Mouse (Mus musculus): ENCODE measurements around the gene Nlrp4a. TPM values are rescaled to one million over a fixed set of nuclear protein-coding genes. Genes with fewer than 3 reads are reported as not detected.
"Not testable (repeated sequence)": the region's sequence is repeated elsewhere in the genome, so short reads cannot be mapped to it uniquely, and the experiment has no call there.

Nlrp4a gene
- polyA plus RNA-seq (2012; rRNA removed): not detected in 2 replicates

DNA sequence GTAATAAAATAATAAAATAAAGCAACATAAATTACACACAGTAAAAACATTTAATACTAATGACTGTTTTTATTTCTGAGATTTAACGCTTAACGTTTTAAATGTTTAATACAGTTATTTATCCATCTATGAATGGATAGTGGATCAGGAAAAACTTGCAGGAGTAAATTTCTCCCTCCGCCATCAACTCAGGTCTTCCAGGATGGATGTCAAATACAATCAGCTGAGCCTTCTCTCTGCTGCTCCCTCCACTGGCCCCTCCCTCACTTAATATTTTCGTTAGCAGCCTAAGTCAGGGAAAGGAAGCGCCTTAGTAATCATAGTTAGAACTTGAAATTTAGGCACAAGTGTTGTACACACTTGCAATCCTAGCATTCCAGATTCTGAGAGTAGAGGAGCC is at the start of gene Nlrp4a:
Nlrp4a (plus strand) TSS at position 301 of the 400 bp plus-strand sequence.
- DNase-seq: no peak
- 83% methylated on average over 5 of the region's 5 CpGs for WGBS
- no peak within 1 kb of the TSS for H3K27ac ChIP-seq (ENCODE audit: control insufficient read depth, insufficient read depth, low read length)
- no peak within 1 kb of the TSS for H3K4me3 ChIP-seq (ENCODE audit: control insufficient read depth, insufficient read depth, low read length)
- H3K36me3 ChIP-seq (ENCODE audit: control insufficient read depth, insufficient read depth, low read length): no peaks in the 10 kb centered on the region
- H3K4me1 ChIP-seq (replicated peaks; ENCODE audit: control insufficient read depth, insufficient read depth, low read length): no peaks in the 10 kb centered on the region
- H3K27me3 ChIP-seq (ENCODE audit: control insufficient read depth, insufficient read depth, low read length): no peaks in the 10 kb centered on the region
- TF ChIP-seq POLR2A (IDR thresholded peaks at IDR 0.05; ENCODE audit: control insufficient read depth, extremely low read depth, insufficient read depth, low read length, poor library complexity) (no peak), CTCF (IDR thresholded peaks at IDR 0.05; ENCODE audit: borderline replicate concordance, control insufficient read depth, extremely low read depth, insufficient read depth, low read length, poor library complexity) (no peak)

DNA sequence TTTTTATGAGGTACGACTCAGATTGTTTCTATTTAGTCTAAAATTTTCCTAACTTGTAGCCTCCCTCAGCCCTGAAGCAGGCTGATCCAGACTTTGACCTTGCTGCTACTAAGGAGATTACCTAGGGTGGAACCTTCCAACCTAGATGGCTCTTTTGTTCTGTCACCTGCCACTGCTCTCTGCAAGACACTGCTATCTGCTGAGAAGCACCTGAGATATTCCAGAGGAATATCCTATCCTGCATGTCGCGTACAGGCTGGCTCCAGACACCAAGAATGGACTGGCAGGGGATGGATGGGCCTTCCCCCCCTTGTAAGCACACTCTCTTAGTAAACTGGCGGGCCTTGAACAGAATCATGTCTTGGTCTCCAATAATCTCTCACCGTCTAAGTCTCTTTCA is 48.2 kb upstream of the Nlrp4a start:
- H3K36me3 ChIP-seq (ENCODE audit: control insufficient read depth, insufficient read depth, low read length); DNase-seq; H3K4me3 ChIP-seq (ENCODE audit: control insufficient read depth, insufficient read depth, low read length); H3K27me3 ChIP-seq (ENCODE audit: control insufficient read depth, insufficient read depth, low read length); H3K4me1 ChIP-seq (replicated peaks; ENCODE audit: control insufficient read depth, insufficient read depth, low read length); H3K27ac ChIP-seq (ENCODE audit: control insufficient read depth, insufficient read depth, low read length): not testable (repeated sequence)
- WGBS: 87% methylated on average over 5 of the region's 5 CpGs

DNA sequence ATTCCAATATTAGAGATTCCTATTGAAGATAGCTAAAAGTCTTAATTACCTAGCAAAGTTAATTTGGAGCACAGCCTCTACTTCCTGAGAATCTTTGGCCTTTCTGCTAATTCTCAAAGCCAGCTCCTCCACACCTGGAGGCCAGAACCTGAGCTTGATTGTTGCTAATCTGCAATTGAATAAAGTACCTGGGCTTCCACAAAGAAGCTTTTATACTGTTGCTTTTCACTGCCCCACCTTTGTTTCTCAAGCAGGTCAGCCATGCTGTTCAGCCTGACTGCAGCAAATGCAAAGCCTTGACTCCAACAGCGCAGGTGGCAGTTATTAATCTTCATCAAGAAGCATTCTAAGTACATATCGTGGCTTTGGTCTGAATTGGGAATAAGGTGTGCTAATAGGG is 43.8 kb upstream of the Nlrp4a start:
- not testable (repeated sequence) for DNase-seq; H3K27me3 ChIP-seq (ENCODE audit: control insufficient read depth, insufficient read depth, low read length); H3K4me3 ChIP-seq (ENCODE audit: control insufficient read depth, insufficient read depth, low read length); H3K4me1 ChIP-seq (replicated peaks; ENCODE audit: control insufficient read depth, insufficient read depth, low read length); H3K27ac ChIP-seq (ENCODE audit: control insufficient read depth, insufficient read depth, low read length); H3K36me3 ChIP-seq (ENCODE audit: control insufficient read depth, insufficient read depth, low read length)
- 90% methylated on average over 2 of the region's 2 CpGs for WGBS

DNA sequence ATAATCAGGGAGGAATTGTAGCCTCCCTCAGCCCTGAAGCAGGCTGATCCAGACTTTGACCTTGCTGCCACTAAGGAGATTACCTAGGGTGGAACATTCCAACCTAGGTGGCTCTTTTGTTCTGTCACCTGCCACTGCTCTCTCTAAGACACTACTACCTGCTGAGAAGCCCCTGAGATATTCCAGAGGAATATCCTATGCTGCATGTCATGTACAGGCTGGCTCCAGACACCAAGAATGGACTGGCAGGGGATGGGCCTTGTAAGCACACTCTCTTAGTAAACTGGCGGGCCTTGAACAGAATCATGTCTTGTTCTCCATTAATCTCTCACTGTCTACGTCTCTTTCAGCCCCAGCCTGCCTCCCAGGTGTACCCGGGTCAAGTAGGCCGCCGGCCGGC is 43.1 kb upstream of the Nlrp4a start:
- WGBS: 90% methylated on average over 6 of the region's 6 CpGs
- H3K4me3 ChIP-seq (ENCODE audit: control insufficient read depth, insufficient read depth, low read length); H3K36me3 ChIP-seq (ENCODE audit: control insufficient read depth, insufficient read depth, low read length); DNase-seq; H3K27ac ChIP-seq (ENCODE audit: control insufficient read depth, insufficient read depth, low read length); H3K27me3 ChIP-seq (ENCODE audit: control insufficient read depth, insufficient read depth, low read length); H3K4me1 ChIP-seq (replicated peaks; ENCODE audit: control insufficient read depth, insufficient read depth, low read length): not testable (repeated sequence)

DNA sequence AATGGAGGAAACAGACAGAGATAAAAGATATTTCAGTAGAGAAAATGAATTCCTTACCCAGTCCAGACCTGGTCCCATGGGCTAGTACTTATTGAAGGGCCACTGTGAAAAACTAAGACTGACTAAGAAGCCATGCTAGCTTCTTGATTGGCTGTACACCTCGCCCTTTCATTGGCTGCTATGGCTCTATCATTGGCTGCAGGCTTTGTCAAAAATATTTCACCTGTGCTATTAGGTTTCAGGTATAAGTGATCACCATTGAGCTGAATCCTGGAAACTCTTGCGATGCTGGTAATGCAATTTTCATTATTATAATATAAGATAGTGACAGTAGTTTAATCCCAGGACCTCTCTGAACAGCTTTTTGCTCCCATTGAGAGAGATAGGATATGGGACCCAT is 31.3 kb upstream of the Nlrp4a start, which contains the start of gene Nlrp9c:
Nlrp9c (minus strand) TSS at position 101 of the 400 bp plus-strand sequence.
- WGBS: 67% methylated on average over 2 of the region's 2 CpGs
- H3K27me3 ChIP-seq (ENCODE audit: control insufficient read depth, insufficient read depth, low read length); DNase-seq; H3K36me3 ChIP-seq (ENCODE audit: control insufficient read depth, insufficient read depth, low read length); H3K4me3 ChIP-seq (ENCODE audit: control insufficient read depth, insufficient read depth, low read length); H3K4me1 ChIP-seq (replicated peaks; ENCODE audit: control insufficient read depth, insufficient read depth, low read length); H3K27ac ChIP-seq (ENCODE audit: control insufficient read depth, insufficient read depth, low read length): not testable (repeated sequence)

DNA sequence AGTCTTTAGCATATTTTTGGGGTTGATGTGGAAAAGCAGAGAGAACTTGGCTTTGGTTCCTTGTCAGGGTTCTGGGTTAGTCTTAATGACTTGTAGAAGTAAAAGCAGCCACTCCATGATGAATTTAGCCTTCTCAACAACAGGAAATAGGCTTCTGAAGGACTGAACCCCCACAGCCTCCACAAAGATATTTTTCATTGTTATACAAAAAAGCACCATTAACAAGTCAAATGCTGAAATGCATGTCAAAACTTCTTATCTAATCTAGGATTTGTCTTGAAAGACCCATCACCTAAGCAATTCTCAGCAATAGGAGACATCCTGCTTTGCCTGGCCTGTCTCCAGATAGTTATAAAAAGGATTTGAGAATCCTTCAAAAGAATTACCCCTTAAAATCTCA is 41.8 kb downstream of the Nlrp4a start:
- no peak for DNase-seq

DNA sequence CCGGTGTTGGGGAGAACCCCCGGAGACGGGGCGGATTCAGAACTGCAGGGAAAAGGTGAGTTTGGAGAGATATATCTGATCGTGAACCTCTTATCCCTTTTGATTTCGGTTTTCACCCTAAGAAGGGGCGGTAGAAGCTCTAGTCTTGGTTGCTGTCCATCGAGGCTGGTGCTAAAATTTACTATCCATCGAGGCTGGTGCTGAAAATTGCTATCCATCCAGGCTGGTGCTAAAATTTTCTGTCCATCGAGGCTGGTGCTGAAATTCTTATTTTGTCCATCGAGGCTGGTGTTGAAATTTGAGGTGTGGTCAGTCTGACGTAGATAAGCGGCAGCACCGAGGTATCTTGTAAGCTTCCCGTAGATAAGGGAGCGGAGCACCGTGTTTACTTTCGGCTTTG is 54.6 kb downstream of the Nlrp4a start:
- not testable (repeated sequence) for H3K4me1 ChIP-seq (replicated peaks; ENCODE audit: control insufficient read depth, insufficient read depth, low read length); H3K27me3 ChIP-seq (ENCODE audit: control insufficient read depth, insufficient read depth, low read length); H3K27ac ChIP-seq (ENCODE audit: control insufficient read depth, insufficient read depth, low read length); H3K36me3 ChIP-seq (ENCODE audit: control insufficient read depth, insufficient read depth, low read length); DNase-seq; H3K4me3 ChIP-seq (ENCODE audit: control insufficient read depth, insufficient read depth, low read length)
- 87% methylated on average over 18 of the region's 18 CpGs for WGBS

More for the DNA sequence above, 41.8 kb downstream of the Nlrp4a start:
- H3K4me3 ChIP-seq (ENCODE audit: control insufficient read depth, insufficient read depth, low read length): no peak overlapping the region
- no peaks in the 10 kb centered on the region for H3K27me3 ChIP-seq (ENCODE audit: control insufficient read depth, insufficient read depth, low read length)
- H3K4me1 ChIP-seq (replicated peaks; ENCODE audit: control insufficient read depth, insufficient read depth, low read length): no peaks in the 10 kb centered on the region
- TF ChIP-seq CTCF (IDR thresholded peaks at IDR 0.05; ENCODE audit: borderline replicate concordance, control insufficient read depth, extremely low read depth, insufficient read depth, low read length, poor library complexity) (no peak), POLR2A (IDR thresholded peaks at IDR 0.05; ENCODE audit: control insufficient read depth, extremely low read depth, insufficient read depth, low read length, poor library complexity) (no peak)
- no peak overlapping the region for H3K27ac ChIP-seq (ENCODE audit: control insufficient read depth, insufficient read depth, low read length)
- no peaks in the 10 kb centered on the region for H3K36me3 ChIP-seq (ENCODE audit: control insufficient read depth, insufficient read depth, low read length)

Other genes starting within 250 kb of the Nlrp4a start
- not detected in 2 replicates for gene Vmn1r184, start 174.8 kb upstream of the Nlrp4a start, polyA plus RNA-seq (2012; rRNA removed)
- 0.66 TPM in 1 of 2 replicates, not detected in the other for gene Cyp2a4, start 127.9 kb upstream of the Nlrp4a start, polyA plus RNA-seq (2012; rRNA removed)
- not detected in 2 replicates for gene Nlrp9c, start 31.4 kb upstream of the Nlrp4a start, polyA plus RNA-seq (2012; rRNA removed)
- not detected in 2 replicates for gene Nlrp9a, start 99.9 kb downstream of the Nlrp4a start, polyA plus RNA-seq (2012; rRNA removed)
- gene Vmn1r185, start 183.4 kb downstream of the Nlrp4a start, polyA plus RNA-seq (2012; rRNA removed): not detected in 2 replicates

All from thymus, adult 2 months (tissue).